Mouse (Mus musculus): ENCODE results near the gene Ppat. TPM values are rescaled to one million over a fixed set of nuclear protein-coding genes. Genes with fewer than 3 reads are reported as not detected.

Ppat gene
- 9.8 and 10.2 TPM in 2 replicates for polyA plus RNA-seq (2012; rRNA removed)

DNA sequence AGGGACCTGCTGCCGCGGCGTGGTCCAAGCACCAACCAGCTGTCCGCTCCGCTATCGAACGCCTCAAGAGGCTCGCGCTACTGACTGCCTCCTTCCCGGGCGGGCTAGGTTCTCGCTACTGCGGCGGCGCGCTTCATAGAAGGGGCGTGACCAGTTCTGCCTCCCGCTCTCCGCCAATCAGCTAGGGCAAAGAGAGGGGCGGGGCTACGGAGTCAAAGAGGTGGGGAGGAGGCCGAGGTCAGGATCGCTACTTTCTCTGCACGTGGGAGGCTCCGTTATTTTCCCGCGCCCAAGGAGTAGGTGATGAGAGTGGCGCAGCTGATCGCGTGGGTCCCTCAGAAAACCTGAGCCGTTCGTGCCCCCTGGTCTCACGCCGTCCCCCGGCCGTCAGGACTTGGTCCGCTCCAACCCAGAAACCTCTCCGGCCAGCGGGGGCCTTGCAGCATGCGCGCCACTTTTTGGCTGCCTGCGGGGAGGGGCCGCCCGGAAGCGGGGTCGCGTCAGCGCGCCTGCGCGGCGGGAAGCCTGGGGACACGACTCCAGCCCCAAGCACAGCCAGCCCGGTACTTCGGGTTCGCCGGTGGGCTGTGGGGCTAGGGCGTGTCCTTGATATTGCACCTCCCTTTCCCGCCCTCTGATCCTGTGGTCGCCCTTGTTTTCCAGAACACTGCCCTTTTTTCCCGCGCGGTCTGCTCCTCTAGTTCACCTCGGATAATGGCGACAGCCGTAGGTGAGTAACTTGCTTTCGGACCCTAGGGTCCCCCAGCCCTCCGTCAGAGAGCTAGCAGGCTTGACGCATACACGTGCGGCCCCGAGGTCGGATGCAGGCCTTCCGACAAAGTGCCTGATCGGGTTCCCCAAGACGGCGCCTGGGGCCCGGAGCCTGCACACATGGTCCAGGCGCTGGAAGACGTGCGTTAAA, at the start of gene Ppat, which contains the start of gene Paics:
TSS of gene Ppat (minus strand) at position 473 of the 922 bp plus-strand sequence.
TSS of gene Paics (plus strand) at position 202 of the 922 bp plus-strand sequence.

DNA sequence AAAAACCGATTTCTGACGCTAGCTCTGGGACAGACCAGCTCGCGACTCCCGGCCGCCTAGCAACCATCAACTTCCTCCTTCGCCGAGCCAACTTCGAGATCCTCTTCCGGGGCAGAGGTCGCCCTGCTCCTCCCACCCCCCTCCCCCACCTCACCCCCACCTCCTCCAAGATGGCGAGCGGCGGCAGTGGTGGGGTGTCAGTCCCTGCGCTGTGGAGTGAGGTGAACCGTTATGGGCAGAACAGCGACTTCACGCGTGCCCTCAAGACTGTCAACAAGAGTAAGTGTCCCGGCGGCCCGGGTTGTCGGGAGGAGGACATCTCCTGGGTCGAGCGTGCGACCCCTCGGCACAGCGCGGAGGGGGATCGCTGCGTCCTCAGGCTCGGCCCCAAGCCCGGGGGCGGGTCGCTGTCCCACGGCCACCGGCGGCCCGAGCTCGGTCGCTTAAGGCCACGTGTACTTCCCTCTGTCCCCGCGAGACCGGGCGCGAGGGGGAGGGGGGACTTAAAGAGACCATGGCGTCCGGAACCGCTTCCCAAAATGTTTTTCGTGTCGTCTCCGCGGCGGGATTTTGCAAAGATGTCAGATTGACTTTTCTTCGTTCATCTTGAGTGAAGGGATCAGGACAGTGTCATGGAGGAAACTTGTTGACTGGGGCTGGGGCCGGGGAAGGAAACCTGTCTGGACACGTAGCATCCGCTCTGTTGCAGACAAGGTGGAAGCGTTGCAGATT, 23.3 kb upstream of the Ppat start, which contains the start of gene Srp72:
TSS of gene Srp72 (plus strand) at position 130 of the 732 bp plus-strand sequence.

DNA sequence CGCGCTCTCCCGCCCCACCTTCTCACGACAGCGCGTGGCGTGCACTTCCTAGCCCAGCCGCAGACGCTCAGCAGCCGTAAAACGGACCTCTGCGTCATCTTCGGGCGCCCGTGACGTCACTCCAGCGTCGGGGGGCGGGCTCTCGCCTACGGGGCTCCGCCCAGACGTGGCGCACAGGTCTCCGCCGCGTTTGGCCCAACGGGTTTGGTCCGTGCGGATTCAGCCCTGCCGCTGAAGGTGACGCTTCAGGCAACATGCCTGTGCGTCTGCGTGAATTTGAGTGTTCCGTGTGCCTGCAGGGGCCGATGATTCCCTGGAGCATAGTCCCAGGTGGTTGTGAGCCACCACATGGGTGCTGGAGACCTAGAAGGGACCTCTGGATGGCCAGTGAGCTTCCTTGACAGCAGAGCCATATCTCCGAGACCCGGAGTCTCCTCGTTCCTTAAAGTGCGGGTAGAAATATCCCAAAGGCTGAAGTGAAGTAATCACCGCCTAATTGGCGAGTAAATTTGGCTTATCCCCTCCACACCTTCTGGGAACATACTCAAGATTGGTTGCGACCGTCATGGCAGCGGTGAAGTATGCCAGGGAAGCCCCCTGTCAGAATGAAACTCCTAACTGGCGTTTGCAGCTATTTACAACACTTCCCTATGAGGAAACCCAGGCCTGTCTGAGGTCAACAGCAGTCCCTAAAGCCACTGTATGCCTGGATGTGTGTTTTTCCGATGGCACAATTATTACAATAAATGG, 45.8 kb downstream of the Ppat start, which contains the start of gene Aasdh:
TSS of gene Aasdh (minus strand) at position 110 of the 750 bp plus-strand sequence.

Other genes with a start within 250 kb of the Ppat start
- 5.8 and 6.1 TPM in 2 replicates for gene Aasdh, start 46.1 kb downstream of the Ppat start, polyA plus RNA-seq (2012; rRNA removed)
- gene Paics, start 271 bp downstream of the Ppat start, polyA plus RNA-seq (2012; rRNA removed), result 60.0 and 62.7 TPM in 2 replicates
- gene Srp72, start 23.1 kb upstream of the Ppat start, polyA plus RNA-seq (2012; rRNA removed), result 34.2 and 36.1 TPM in 2 replicates
- 0.18 and 0.42 TPM in 2 replicates for gene Arl9, start 52.5 kb upstream of the Ppat start, polyA plus RNA-seq (2012; rRNA removed)
- gene Thegl, start 64.4 kb upstream of the Ppat start, polyA plus RNA-seq (2012; rRNA removed), result 0.31 and 0.45 TPM in 2 replicates
- 11.9 and 15.4 TPM in 2 replicates for gene Hopx, start 163.5 kb upstream of the Ppat start, polyA plus RNA-seq (2012; rRNA removed)

All from liver, embryonic 18 days (tissue).